Mouse (Mus musculus) MEL (cell line): ENCODE data around the gene Wls. TPM values are rescaled to one million over a fixed set of nuclear protein-coding genes. Genes with fewer than 3 reads are reported as not detected.

ENCODE experiments used
- DNase-seq: peaks from one replicate; pipeline ENCODE4 v3.0.0; 2011; ENCODE audit warnings: low read depth, low spot score
- H3K27ac ChIP-seq: 2 replicates; pipeline ENCODE4 v1.5.1; 2012; ENCODE audit warnings: low read depth, mild to moderate bottlenecking, control low read depth, low read length, moderate library complexity; ENCODE audit not compliant: control insufficient read depth
- H3K27me3 ChIP-seq, 2 experiments: fragments of 150-350 bp in 1 of 2; sonication (generic) in 1 of 2; 2 replicates each; pipeline ENCODE4 v1.6.1; 2012; ENCODE audit warnings: low read length in 2 of 2, mild to moderate bottlenecking in 2 of 2, improper control_type of control experiment in 1 of 2, moderate library complexity in 1 of 2; ENCODE audit not compliant: insufficient read depth in 2 of 2, control insufficient read depth in 1 of 2
- H3K36me3 ChIP-seq, 2 experiments: 2 replicates each; pipeline ENCODE4 v1.6.1; 2012 to 2014; ENCODE audit warnings: low read length in 2 of 2, improper control_type of control experiment in 1 of 2, inconsistent platforms in 1 of 2, mild to moderate bottlenecking in 1 of 2; ENCODE audit not compliant: insufficient read depth in 2 of 2, control insufficient read depth in 1 of 2
- H3K4me1 ChIP-seq, 2 experiments: fragments of 150-350 bp in 1 of 2; sonication (generic) in 1 of 2; 2 replicates each; pipeline ENCODE4 v1.6.1; 2012; ENCODE audit warnings: low read length in 2 of 2, improper control_type of control experiment in 1 of 2, mild to moderate bottlenecking in 1 of 2; ENCODE audit not compliant: insufficient read depth in 2 of 2, control insufficient read depth in 1 of 2
- H3K4me3 ChIP-seq, 2 experiments: fragments of 150-350 bp in 1 of 2; sonication (generic) in 1 of 2; 2 replicates each; pipeline ENCODE4 v1.5.1; 2012; ENCODE audit warnings: low read depth in 2 of 2, low read length in 2 of 2, mild to moderate bottlenecking in 2 of 2, moderate library complexity in 2 of 2, control low read depth in 1 of 2, improper control_type of control experiment in 1 of 2; ENCODE audit not compliant: control insufficient read depth in 1 of 2, insufficient read depth in 1 of 2
- H3K79me2 ChIP-seq: 2 replicates; pipeline ENCODE4 v1.6.1; 2012; ENCODE audit warnings: mild to moderate bottlenecking, low read length, moderate library complexity; ENCODE audit not compliant: control insufficient read depth, poor library complexity, insufficient read depth
- H3K9ac ChIP-seq: 2 replicates; pipeline ENCODE4 v1.6.1; 2012; ENCODE audit warnings: low read depth, mild to moderate bottlenecking, control low read depth, low read length, moderate library complexity; ENCODE audit not compliant: control insufficient read depth, poor library complexity, severe bottlenecking
- H3K9me3 ChIP-seq: fragments of 150-350 bp; sonication (generic); replicated peaks from 2 replicates; pipeline ENCODE4 v1.6.1; 2012; ENCODE audit warnings: mild to moderate bottlenecking, low read length, improper control_type of control experiment, moderate library complexity; ENCODE audit not compliant: insufficient read depth
- CHD1 ChIP-seq: IDR thresholded peaks from 2 replicates; pipeline ENCODE4 v1.6.1; 2012; ENCODE audit warnings: low read depth, mild to moderate bottlenecking, inconsistent platforms, low read length, improper control_type of control experiment
- CHD2 ChIP-seq: IDR thresholded peaks from 2 replicates; pipeline ENCODE4 v1.6.1; 2011; ENCODE audit warnings: low read length, improper control_type of control experiment
- E2F4 ChIP-seq: IDR thresholded peaks from 2 replicates; pipeline ENCODE4 v1.6.1; 2011; ENCODE audit warnings: low read depth, low read length, improper control_type of control experiment, borderline replicate concordance
- ELF1 ChIP-seq: IDR thresholded peaks from 2 replicates; pipeline ENCODE4 v1.6.1; 2014; ENCODE audit warnings: low read depth, mild to moderate bottlenecking, inconsistent platforms, low read length, improper control_type of control experiment, moderate library complexity
- ETS1 ChIP-seq: IDR thresholded peaks from 2 replicates; pipeline ENCODE4 v1.6.1; 2012; ENCODE audit warnings: low read depth, mild to moderate bottlenecking, inconsistent platforms, low read length, improper control_type of control experiment, moderate library complexity
- HCFC1 ChIP-seq: IDR thresholded peaks from 2 replicates; pipeline ENCODE4 v1.6.1; 2012; ENCODE audit warnings: low read depth, mild to moderate bottlenecking, inconsistent platforms, low read length, improper control_type of control experiment, moderate library complexity
- JUND ChIP-seq: IDR thresholded peaks from 2 replicates; pipeline ENCODE4 v1.6.1; 2011; ENCODE audit warnings: low read depth, mild to moderate bottlenecking, improper control_type of control experiment, low read length
- KAT2A ChIP-seq: conservative IDR thresholded peaks from 2 replicates; pipeline ENCODE4 v1.6.1; 2012; ENCODE audit warnings: low read depth, low read length, improper control_type of control experiment, inconsistent platforms
- MAZ ChIP-seq: IDR thresholded peaks from 2 replicates; pipeline ENCODE4 v1.6.1; 2012; ENCODE audit warnings: low read depth, mild to moderate bottlenecking, inconsistent platforms, low read length, improper control_type of control experiment
- MYC ChIP-seq: IDR thresholded peaks from 2 replicates; pipeline ENCODE4 v1.6.1; 2011; ENCODE audit warnings: low read depth, mild to moderate bottlenecking, low read length, improper control_type of control experiment, moderate library complexity
- NRF1 ChIP-seq: IDR thresholded peaks from 2 replicates; pipeline ENCODE4 v1.6.1; 2014; ENCODE audit warnings: low read depth, mild to moderate bottlenecking, inconsistent platforms, low read length, improper control_type of control experiment, moderate library complexity; ENCODE audit not compliant: poor library complexity, insufficient read depth, severe bottlenecking
- POLR2AphosphoS5 ChIP-seq: IDR thresholded peaks from 2 replicates; pipeline ENCODE4 v1.6.1; 2012; ENCODE audit warnings: low read depth, borderline replicate concordance, mild to moderate bottlenecking, inconsistent platforms, low read length, moderate library complexity, mixed read lengths
- TAL1 ChIP-seq: IDR thresholded peaks from 2 replicates; pipeline ENCODE4 v1.6.1; 2012; ENCODE audit warnings: mild to moderate bottlenecking, inconsistent platforms, low read length, moderate library complexity, mixed read lengths
- TCF12 ChIP-seq: IDR thresholded peaks from 2 replicates; pipeline ENCODE4 v1.6.1; 2014; ENCODE audit warnings: low read depth, mild to moderate bottlenecking, inconsistent platforms, low read length, improper control_type of control experiment, moderate library complexity
- USF2 ChIP-seq, 2 experiments: IDR thresholded peaks; 2 replicates each; pipeline ENCODE4 v1.6.1; 2011 to 2012; ENCODE audit warnings: improper control_type of control experiment in 2 of 2, low read length in 2 of 2, borderline replicate concordance in 1 of 2, inconsistent platforms in 1 of 2, low read depth in 1 of 2, mild to moderate bottlenecking in 1 of 2; ENCODE audit not compliant: insufficient read depth in 1 of 2
- ZMIZ1 ChIP-seq: IDR thresholded peaks from 2 replicates; pipeline ENCODE4 v1.6.1; 2012; ENCODE audit warnings: low read depth, mild to moderate bottlenecking, inconsistent platforms, low read length, improper control_type of control experiment, moderate library complexity
- ZNF384 ChIP-seq: IDR thresholded peaks from 2 replicates; pipeline ENCODE4 v1.6.1; 2012; ENCODE audit warnings: low read depth, mild to moderate bottlenecking, inconsistent platforms, low read length, improper control_type of control experiment
- polyA plus RNA-seq, 2 experiments: library from polyadenylated mRNA; stranded (reverse) in 1 of 2; unstranded in 1 of 2; fragments of >175 nt in 1 of 2; fragments of >200 nt in 1 of 2; gene quantifications; 2 replicates each; pipeline versions ENCODE4 v1.2.1 to v1.2.4; 2012; ENCODE audit warnings: low replicate concordance in 2 of 2, low read depth in 1 of 2; ENCODE audit not compliant: insufficient read length in 2 of 2, insufficient read depth in 1 of 2, missing spikeins in 1 of 2
- total RNA-seq: library from RNA; depleted of rRNA; stranded (reverse); fragments of 300-350 nt; gene quantifications from 2 replicates; pipeline ENCODE4 v1.2.3, GENCODE M21; 2012

The Wls gene
- total and polyA plus RNA-seq, 3 experiments = not detected

DNA sequence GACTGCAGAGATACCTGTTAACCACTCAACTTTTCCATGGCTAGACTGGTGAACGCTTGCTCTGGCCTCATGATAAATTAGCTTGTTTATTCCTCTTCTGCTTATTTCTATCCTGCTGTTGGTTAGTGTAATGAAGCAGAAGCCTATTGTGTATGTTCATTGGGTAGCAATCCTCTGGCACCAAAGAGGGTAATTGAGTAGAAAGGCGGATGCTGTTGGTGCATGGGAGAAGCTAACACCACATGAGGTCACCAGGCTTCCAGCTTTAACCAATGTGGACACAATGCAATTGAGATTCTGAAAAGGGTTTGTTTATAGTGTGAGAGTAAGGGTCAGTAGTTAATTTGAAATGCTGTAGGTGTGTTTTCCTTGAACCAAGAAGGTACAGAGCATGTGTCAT, 12.5 kb downstream of the Wls start:
- no peaks in the 10 kb centered on the region for H3K79me2 ChIP-seq
- H3K9me3 ChIP-seq = no peaks in the 10 kb centered on the region
- no peak overlapping the region for H3K9ac ChIP-seq
- no peaks in the 10 kb centered on the region for H3K27me3 ChIP-seq
- no peaks in the 10 kb centered on the region for H3K36me3 ChIP-seq
- no peak overlapping the region for H3K4me3 ChIP-seq
- no peak overlapping the region for H3K27ac ChIP-seq
- DNase-seq = no peak
- no peaks in the 10 kb centered on the region for H3K4me1 ChIP-seq
- TF ChIP-seq TCF12 (no peak), POLR2AphosphoS5 (no peak), TAL1 (no peak), USF2 (IDR thresholded peaks at IDR 0.05; ENCODE audit: borderline replicate concordance in 1 of 2, insufficient read depth in 1 of 2, low read depth in 1 of 2, low read length in 2 of 2) (no peak), HCFC1 (no peak)

DNA sequence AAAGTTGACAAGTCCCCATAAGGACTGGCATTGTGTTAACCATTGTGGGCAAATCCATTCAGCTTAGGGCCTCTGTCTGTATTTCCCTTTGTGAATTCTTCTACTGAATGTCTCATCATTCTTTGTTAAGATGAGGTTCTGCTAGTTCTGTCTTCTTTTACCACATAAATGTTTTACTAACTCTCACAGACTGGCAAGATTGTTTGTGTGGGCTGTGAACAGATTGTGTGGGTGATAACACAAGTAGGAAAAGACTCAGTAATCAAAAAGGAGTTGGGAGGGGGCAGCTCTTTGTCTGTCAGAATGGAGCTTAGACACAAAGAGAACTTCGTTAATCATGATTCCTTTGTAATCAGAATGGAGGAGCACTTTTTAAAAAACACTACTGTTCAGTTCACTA, 17.6 kb downstream of the Wls start:
- no peak overlapping the region for H3K9ac ChIP-seq
- no peaks in the 10 kb centered on the region for H3K79me2 ChIP-seq
- no peaks in the 10 kb centered on the region for H3K27me3 ChIP-seq
- no peak overlapping the region for H3K4me3 ChIP-seq
- no peaks in the 10 kb centered on the region for H3K4me1 ChIP-seq
- no peaks in the 10 kb centered on the region for H3K9me3 ChIP-seq
- DNase-seq = no peak
- no peaks in the 10 kb centered on the region for H3K36me3 ChIP-seq
- no peak overlapping the region for H3K27ac ChIP-seq
- no peak for TF ChIP-seq JUND
- no peak for TF ChIP-seq MAZ
- TF ChIP-seq MYC = no peak
- no peak for TF ChIP-seq E2F4
- no peak for TF ChIP-seq ZNF384
- no peak for TF ChIP-seq ELF1
- TF ChIP-seq ZMIZ1 = no peak
- TF ChIP-seq ETS1 = no peak
- no peak for TF ChIP-seq KAT2A
- no peak for TF ChIP-seq NRF1
- TF ChIP-seq CHD2 = no peak
- no peak for TF ChIP-seq CHD1
- TF ChIP-seq POLR2AphosphoS5 = no peak
